Mouse (Mus musculus): Measurements from ENCODE around the gene Dxo. TPM values are rescaled to one million over a fixed set of nuclear protein-coding genes. Genes with fewer than 3 reads are reported as not detected.

The Dxo gene
- 45.2 and 55.1 TPM in 2 replicates for polyA plus RNA-seq (2012; rRNA removed)

GRCm38 (mm10) chr17:34836856-34837221 is at the start of gene Dxo, which contains the start of gene Stk19:
Dxo (plus strand) TSS chr17:34837019.
Stk19 (minus strand) TSS chr17:34836945.

GRCm38 (mm10) chr17:34804301-34804700 is 32.5 kb upstream of the Dxo start, which contains the start of gene Cyp21a1:
Cyp21a1 (minus strand) TSS chr17:34804561.

DNA sequence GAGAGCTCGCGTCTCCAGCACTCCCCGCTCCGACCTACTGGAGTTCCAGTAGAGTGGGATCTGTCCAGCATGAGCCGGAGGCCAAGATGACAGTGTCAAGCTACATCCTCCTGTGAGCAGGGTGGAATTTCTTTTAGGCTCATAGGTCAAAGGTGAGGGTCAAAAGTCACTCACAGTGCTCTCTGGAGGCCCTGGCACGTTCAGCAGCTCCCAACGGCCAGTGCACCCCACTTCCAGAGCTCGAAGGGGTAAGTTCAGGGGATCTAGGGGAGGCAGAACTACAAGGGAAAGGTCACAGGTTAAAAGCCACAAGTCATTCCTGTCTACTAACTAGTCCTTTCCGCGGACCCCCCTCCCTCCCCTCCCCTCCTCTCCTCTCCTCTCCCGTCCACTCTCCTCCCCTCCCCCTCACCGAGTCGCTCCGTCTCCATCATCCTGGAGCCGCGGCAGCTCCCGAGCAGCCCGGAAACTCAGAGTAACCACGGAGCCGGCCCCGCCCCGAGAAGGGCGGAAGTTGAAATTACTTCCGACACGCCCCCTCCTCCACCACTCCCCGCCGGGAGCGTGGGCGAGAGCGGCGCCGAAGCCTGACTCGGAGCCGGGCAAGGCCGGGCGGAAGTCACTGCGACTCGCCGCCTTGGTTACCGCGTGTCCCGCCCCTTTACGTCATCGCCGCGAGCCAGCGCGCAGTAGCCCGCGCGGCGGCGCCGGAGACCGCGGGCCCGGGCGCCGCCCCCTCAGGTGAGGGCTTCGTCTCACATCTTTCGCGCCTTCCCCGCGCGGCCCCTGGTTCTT is 13.1 kb downstream of the Dxo start, which contains the start of the genes Skiv2l and Nelfe:
Gene Skiv2l (minus strand): TSS at position 489 of the 795 bp plus-strand sequence.
Gene Nelfe (plus strand): TSS at position 670 of the 795 bp plus-strand sequence.

DNA sequence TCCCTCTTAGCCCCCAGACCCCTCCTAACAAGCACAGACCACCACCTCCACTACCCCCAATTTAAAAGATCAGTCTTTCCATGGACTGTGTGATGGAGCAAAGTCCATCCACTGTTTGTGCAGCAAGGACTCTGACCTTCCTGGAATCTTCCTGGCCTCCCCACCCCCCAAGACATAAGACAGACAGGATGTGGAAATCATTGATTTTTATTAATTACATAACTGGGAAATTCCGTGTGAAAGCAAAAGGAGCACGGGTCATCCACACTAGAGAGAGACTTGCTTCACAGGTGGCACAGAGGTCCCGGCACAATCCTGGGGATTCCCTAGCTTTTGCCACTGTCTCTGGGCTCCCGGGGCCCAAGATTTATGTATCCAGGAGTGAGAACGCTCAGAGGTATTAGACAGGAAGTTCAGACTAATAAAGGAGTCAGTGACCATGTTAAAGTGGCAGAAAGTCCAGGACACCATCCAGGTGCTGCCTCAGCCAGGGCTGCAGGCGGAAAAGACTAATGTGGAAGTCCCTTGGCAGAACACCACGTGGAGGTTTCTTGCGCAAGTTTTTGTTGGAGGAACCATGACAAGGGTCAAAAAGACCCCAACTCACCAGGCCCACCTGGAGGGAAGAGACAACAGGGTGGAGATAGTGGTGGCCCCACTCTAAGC is 25.7 kb downstream of the Dxo start, which contains the start of gene Cfb:
Gene Cfb (minus strand): TSS at position 103 of the 666 bp plus-strand sequence.

GRCm38 (mm10) chr17:34879336-34879879 is 42.6 kb downstream of the Dxo start, which contains the start of gene Zbtb12:
Zbtb12 (plus strand) TSS chr17:34879483.

GRCm38 (mm10) chr17:34881683-34882310 is 45.0 kb downstream of the Dxo start, which contains the start of gene Gm20547:
Gm20547 (minus strand) TSS chr17:34882042.

Other genes starting within 250 kb of the Dxo start
- 7.6 and 8.4 TPM in 2 replicates for gene Gpsm3, start 247.2 kb upstream of the Dxo start, polyA plus RNA-seq (2012; rRNA removed)
- 74.1 and 89.9 TPM in 2 replicates for gene Pbx2, start 245.8 kb upstream of the Dxo start, polyA plus RNA-seq (2012; rRNA removed)
- 3.7 and 4.7 TPM in 2 replicates for gene Ager, start 239.2 kb upstream of the Dxo start, polyA plus RNA-seq (2012; rRNA removed)
- 82.6 and 89.3 TPM in 2 replicates for gene Rnf5, start 233.3 kb upstream of the Dxo start, polyA plus RNA-seq (2012; rRNA removed)
- 293 and 303 TPM in 2 replicates for gene Agpat1, start 232.8 kb upstream of the Dxo start, polyA plus RNA-seq (2012; rRNA removed)
- gene Egfl8, start 221.0 kb upstream of the Dxo start, polyA plus RNA-seq (2012; rRNA removed), result 3.9 and 5.0 TPM in 2 replicates
- 41.5 and 54.3 TPM in 2 replicates for gene Ppt2, start 208.5 kb upstream of the Dxo start, polyA plus RNA-seq (2012; rRNA removed)
- 6.4 and 7.2 TPM in 2 replicates for gene Prrt1, start 207.5 kb upstream of the Dxo start, polyA plus RNA-seq (2012; rRNA removed)
- gene Fkbpl, start 192.3 kb upstream of the Dxo start, polyA plus RNA-seq (2012; rRNA removed), result 2.6 and 5.9 TPM in 2 replicates
- gene Atf6b, start 189.9 kb upstream of the Dxo start, polyA plus RNA-seq (2012; rRNA removed), result 121 and 125 TPM in 2 replicates
- 47.5 and 63.3 TPM in 2 replicates for gene Tnxb, start 166.5 kb upstream of the Dxo start, polyA plus RNA-seq (2012; rRNA removed)
- gene C4b, start 93.1 kb upstream of the Dxo start, polyA plus RNA-seq (2012; rRNA removed), result 35.2 and 35.5 TPM in 2 replicates
- gene Cyp21a1, start 32.5 kb upstream of the Dxo start, polyA plus RNA-seq (2012; rRNA removed), result 1.5 and 2.7 TPM in 2 replicates
- gene Stk19, start 74 bp upstream of the Dxo start, polyA plus RNA-seq (2012; rRNA removed), result 56.5 and 60.0 TPM in 2 replicates
- 114 and 120 TPM in 2 replicates for gene Skiv2l, start 13.2 kb downstream of the Dxo start, polyA plus RNA-seq (2012; rRNA removed)
- 24.5 and 28.4 TPM in 2 replicates for gene Nelfe, start 13.4 kb downstream of the Dxo start, polyA plus RNA-seq (2012; rRNA removed)
- gene Cfb, start 25.5 kb downstream of the Dxo start, polyA plus RNA-seq (2012; rRNA removed), result 16.7 and 26.4 TPM in 2 replicates
- 31.4 and 37.2 TPM in 2 replicates for gene Zbtb12, start 42.5 kb downstream of the Dxo start, polyA plus RNA-seq (2012; rRNA removed)
- gene Gm20547, start 45.0 kb downstream of the Dxo start, polyA plus RNA-seq (2012; rRNA removed), result 0.06 TPM in 1 of 2 replicates, not detected in the other
- 44.6 and 48.4 TPM in 2 replicates for gene C2, start 61.2 kb downstream of the Dxo start, polyA plus RNA-seq (2012; rRNA removed)
- gene Ehmt2, start 61.5 kb downstream of the Dxo start, polyA plus RNA-seq (2012; rRNA removed), result 397 and 463 TPM in 2 replicates
- gene Slc44a4, start 77.4 kb downstream of the Dxo start, polyA plus RNA-seq (2012; rRNA removed), result 10.4 and 10.5 TPM in 2 replicates
- 41.7 and 43.1 TPM in 2 replicates for gene Neu1, start 94.2 kb downstream of the Dxo start, polyA plus RNA-seq (2012; rRNA removed)
- gene Hspa1b, start 122.2 kb downstream of the Dxo start, polyA plus RNA-seq (2012; rRNA removed), result 132 and 153 TPM in 2 replicates
- 1.1 TPM in 1 of 2 replicates, not detected in the other for gene Gm20481, start 132.9 kb downstream of the Dxo start, polyA plus RNA-seq (2012; rRNA removed)
- gene Hspa1a, start 135.1 kb downstream of the Dxo start, polyA plus RNA-seq (2012; rRNA removed), result 71.2 and 74.4 TPM in 2 replicates
- 0.28 and 0.47 TPM in 2 replicates for gene Hspa1l, start 135.7 kb downstream of the Dxo start, polyA plus RNA-seq (2012; rRNA removed)
- 107 and 128 TPM in 2 replicates for gene Lsm2, start 144.8 kb downstream of the Dxo start, polyA plus RNA-seq (2012; rRNA removed)
- 349 and 387 TPM in 2 replicates for gene Vars, start 164.0 kb downstream of the Dxo start, polyA plus RNA-seq (2012; rRNA removed)
- gene Vwa7, start 179.6 kb downstream of the Dxo start, polyA plus RNA-seq (2012; rRNA removed), result 1.6 and 1.7 TPM in 2 replicates
- gene Sapcd1, start 191.0 kb downstream of the Dxo start, polyA plus RNA-seq (2012; rRNA removed), result 2.2 and 3.1 TPM in 2 replicates
- gene Msh5, start 209.7 kb downstream of the Dxo start, polyA plus RNA-seq (2012; rRNA removed), result 2.8 and 3.2 TPM in 2 replicates
- 134 and 150 TPM in 2 replicates for gene Clic1, start 212.9 kb downstream of the Dxo start, polyA plus RNA-seq (2012; rRNA removed)
- gene Ddah2, start 222.0 kb downstream of the Dxo start, polyA plus RNA-seq (2012; rRNA removed), result 113 and 116 TPM in 2 replicates
- gene Ly6g6c, start 228.4 kb downstream of the Dxo start, polyA plus RNA-seq (2012; rRNA removed), result not detected in 2 replicates
- 0.25 and 0.36 TPM in 2 replicates for gene Mpig6b, start 229.2 kb downstream of the Dxo start, polyA plus RNA-seq (2012; rRNA removed)
- 13.7 and 17.0 TPM in 2 replicates for gene Ly6g6e, start 239.9 kb downstream of the Dxo start, polyA plus RNA-seq (2012; rRNA removed)
- gene Ly6g6d, start 241.0 kb downstream of the Dxo start, polyA plus RNA-seq (2012; rRNA removed), result 7.4 and 8.5 TPM in 2 replicates
- gene Ly6g6f, start 248.6 kb downstream of the Dxo start, polyA plus RNA-seq (2012; rRNA removed), result not detected in 2 replicates

Measured in ovary, adult 2 months (tissue).